Mouse (Mus musculus) liver, adult 2 months (tissue): ENCODE results near the gene Eps8.

Experiments
- CTCF ChIP-seq: fragments of 200-500 bp; IDR thresholded peaks from 2 replicates; pipeline ENCODE4 v1.5.1; 2011; ENCODE audit warnings: low read depth, low read length, control low read depth
- POLR2A ChIP-seq: fragments of 200-500 bp; IDR thresholded peaks from 2 replicates; pipeline ENCODE4 v1.6.1; 2011; ENCODE audit warnings: low read length, control low read depth; ENCODE audit not compliant: insufficient read depth; ENCODE audit errors: extremely low read depth

DNA sequence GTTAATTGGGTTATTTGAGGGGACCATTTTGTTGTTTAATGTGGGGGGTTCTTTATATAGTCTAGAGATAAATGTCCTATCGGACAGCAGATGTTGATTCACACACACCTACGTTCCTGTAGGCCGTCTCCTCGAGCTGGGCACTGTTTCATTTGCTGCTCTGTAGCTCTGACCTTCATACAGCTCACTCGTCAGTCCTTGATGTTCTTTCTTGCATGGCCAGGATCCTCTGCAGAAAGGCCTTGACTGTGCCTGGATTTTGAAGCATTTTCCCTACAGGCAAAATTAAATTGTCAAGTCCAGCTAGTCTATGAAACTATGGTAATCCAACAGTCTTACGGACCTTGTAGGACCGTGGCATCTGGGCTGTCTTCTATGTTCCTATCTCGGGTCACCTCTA lies 40.4 kb upstream of the Eps8 start:
- TF ChIP-seq CTCF: no peak
- TF ChIP-seq POLR2A: no peak
